ENCODE assay signal across 15 mouse cellular contexts in genomic region chr7:138955787-138956186, GRCm38 (mm10). TPM values are rescaled to one million over a fixed set of nuclear protein-coding genes. Genes with fewer than 3 reads are reported as not detected.
"Had no signal": no experiment of that assay in that cellular context is flagged by ENCODE, and none has a peak within 500 bp of the region (broad histone marks: within the 10 kb centered on the region; RNA-seq: fewer than 3 reads in every experiment).

No protein-coding gene starts in this region.

- DNase-seq: kidney, adult 11 months; kidney, adult 9 months; kidney, postnatal 4 days; lung, adult 2 months; lung, postnatal 36 days; retina, postnatal 1 day had no signal

- H3K4me3 ChIP-seq: layer of hippocampus, adult 2 months; limb, embryonic 13.5 days; liver, embryonic 15.5 days; midbrain, embryonic 15.5 days; neural tube, embryonic 12.5 days had no signal

- H3K27ac ChIP-seq: kidney, postnatal 0 days; limb, embryonic 13.5 days; liver, embryonic 15.5 days; midbrain, embryonic 15.5 days; neural tube, embryonic 12.5 days; stomach, postnatal 0 days had no signal

RNA-seq across cellular contexts. Expression of gene Jakmip3, which starts 15.3 kb away (rescaled TPM):
- total RNA-seq: monocyte, adult 5-6 weeks; neutrophil, adult 5-6 weeks had no signal
